Mouse (Mus musculus): Measurements from ENCODE around the gene Btbd35f7.
"Not testable (repeated sequence)": the region's sequence is repeated elsewhere in the genome, so short reads cannot be mapped to it uniquely, and the experiment has no call there.

The Btbd35f7 gene

DNA sequence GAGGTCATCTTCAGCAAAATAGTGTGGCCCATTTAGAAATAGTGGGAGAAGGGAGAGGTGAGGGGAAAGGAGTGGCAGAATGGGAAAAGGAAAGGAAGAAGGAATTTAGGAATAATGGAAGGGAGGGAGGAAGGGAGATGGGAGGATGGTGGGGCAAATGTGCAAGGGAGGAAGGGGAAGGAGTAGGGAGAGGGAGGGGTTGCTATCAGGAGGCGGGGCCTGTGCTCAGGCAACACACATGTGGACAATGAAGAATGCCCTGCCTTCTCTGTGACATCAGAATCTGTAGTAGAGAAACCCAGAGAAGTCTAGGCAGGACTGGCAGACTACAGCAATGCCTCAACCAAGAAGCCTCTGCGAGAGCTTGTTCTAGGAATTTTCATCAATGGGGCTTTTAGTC is at the start of gene Btbd35f7:
Btbd35f7 (plus strand) TSS at position 301 of the 400 bp plus-strand sequence.
- not testable (repeated sequence) for DNase-seq (ENCODE audit: low read depth, low spot score)
